Mouse (Mus musculus): ENCODE results near the gene Csnk2a2. TPM values are rescaled to one million over a fixed set of nuclear protein-coding genes. Genes with fewer than 3 reads are reported as not detected.

Csnk2a2 gene
- total RNA-seq, 2 experiments from 2014 or later: 13.0 to 27.1 TPM

- no peak for ATAC-seq (replicated peaks; ENCODE audit: low FRiP score, poor library complexity, severe bottlenecking)
These were observed 59.9 kb downstream of the Csnk2a2 start for GRCm38 (mm10) chr8:95429945-95430344.

GRCm38 (mm10) chr8:95427594-95428535 is 62.0 kb downstream of the Csnk2a2 start:
- ATAC-seq (replicated peaks; ENCODE audit: low FRiP score, poor library complexity, severe bottlenecking): peak; percentile 83

- ATAC-seq (replicated peaks; ENCODE audit: low FRiP score, poor library complexity, severe bottlenecking): no peak
These were observed 63.0 kb downstream of the Csnk2a2 start for GRCm38 (mm10) chr8:95426781-95427281.

- ATAC-seq (replicated peaks; ENCODE audit: low FRiP score, poor library complexity, severe bottlenecking): no peak
These were observed 65.2 kb downstream of the Csnk2a2 start for GRCm38 (mm10) chr8:95424682-95425081.

GRCm38 (mm10) chr8:95422193-95422810 is 67.5 kb downstream of the Csnk2a2 start:
- ATAC-seq (replicated peaks; ENCODE audit: low FRiP score, poor library complexity, severe bottlenecking): no peak

- no peak for ATAC-seq (replicated peaks; ENCODE audit: low FRiP score, poor library complexity, severe bottlenecking)
These were observed 78.4 kb downstream of the Csnk2a2 start for GRCm38 (mm10) chr8:95411309-95411972.

GRCm38 (mm10) chr8:95409518-95409917 is 80.3 kb downstream of the Csnk2a2 start:
- no peak for ATAC-seq (replicated peaks; ENCODE audit: low FRiP score, poor library complexity, severe bottlenecking)

GRCm38 (mm10) chr8:95401091-95401490 is 88.7 kb downstream of the Csnk2a2 start:
- ATAC-seq (replicated peaks; ENCODE audit: low FRiP score, poor library complexity, severe bottlenecking): no peak

GRCm38 (mm10) chr8:95399131-95399530 is 90.7 kb downstream of the Csnk2a2 start:
- peak; percentile 27; the same call in 1 of the 2 replicates for ATAC-seq (replicated peaks; ENCODE audit: low FRiP score, poor library complexity, severe bottlenecking)

- no peak for ATAC-seq (replicated peaks; ENCODE audit: low FRiP score, poor library complexity, severe bottlenecking)
These were observed 92.6 kb downstream of the Csnk2a2 start for GRCm38 (mm10) chr8:95397201-95397600.

- no peak for ATAC-seq (replicated peaks; ENCODE audit: low FRiP score, poor library complexity, severe bottlenecking)
These were observed 93.1 kb downstream of the Csnk2a2 start for GRCm38 (mm10) chr8:95396752-95397151.

Other genes with a start within 250 kb of the Csnk2a2 start
- gene Cngb1, start 183.5 kb downstream of the Csnk2a2 start, total RNA-seq (2015; ENCODE audit: low replicate concordance): not detected in 2 replicates
- gene Cngb1, start 183.5 kb downstream of the Csnk2a2 start, total RNA-seq (2017; ENCODE audit: low replicate concordance): not detected in 2 replicates
- not detected in 2 replicates for gene Tepp, start 179.5 kb downstream of the Csnk2a2 start, total RNA-seq (2015; ENCODE audit: low replicate concordance)
- gene Tepp, start 179.5 kb downstream of the Csnk2a2 start, total RNA-seq (2017; ENCODE audit: low replicate concordance): not detected in 2 replicates
- 2.5 and 3.3 TPM in 2 replicates for gene Zfp319, start 158.1 kb downstream of the Csnk2a2 start, total RNA-seq (2015; ENCODE audit: low replicate concordance)
- 0.14 and 0.17 TPM in 2 replicates for gene Zfp319, start 158.1 kb downstream of the Csnk2a2 start, total RNA-seq (2017; ENCODE audit: low replicate concordance)
- gene Usb1, start 157.8 kb downstream of the Csnk2a2 start, total RNA-seq (2015; ENCODE audit: low replicate concordance): 7.9 and 8.1 TPM in 2 replicates
- gene Usb1, start 157.8 kb downstream of the Csnk2a2 start, total RNA-seq (2017; ENCODE audit: low replicate concordance): 6.1 and 8.0 TPM in 2 replicates
- gene Mmp15, start 137.8 kb downstream of the Csnk2a2 start, total RNA-seq (2015; ENCODE audit: low replicate concordance): not detected in 2 replicates
- not detected in 2 replicates for gene Mmp15, start 137.8 kb downstream of the Csnk2a2 start, total RNA-seq (2017; ENCODE audit: low replicate concordance)
- 16.7 and 24.6 TPM in 2 replicates for gene Cfap20, start 55.2 kb downstream of the Csnk2a2 start, total RNA-seq (2015; ENCODE audit: low replicate concordance)
- 3.2 and 11.2 TPM in 2 replicates for gene Cfap20, start 55.2 kb downstream of the Csnk2a2 start, total RNA-seq (2017; ENCODE audit: low replicate concordance)
- not detected in 2 replicates for gene Ccdc113, start 44.0 kb upstream of the Csnk2a2 start, total RNA-seq (2015; ENCODE audit: low replicate concordance)
- gene Ccdc113, start 44.0 kb upstream of the Csnk2a2 start, total RNA-seq (2017; ENCODE audit: low replicate concordance): not detected in 2 replicates
- gene Prss54, start 86.3 kb upstream of the Csnk2a2 start, total RNA-seq (2015; ENCODE audit: low replicate concordance): not detected in 2 replicates
- not detected in 2 replicates for gene Prss54, start 86.3 kb upstream of the Csnk2a2 start, total RNA-seq (2017; ENCODE audit: low replicate concordance)
- gene Gins3, start 143.4 kb upstream of the Csnk2a2 start, total RNA-seq (2015; ENCODE audit: low replicate concordance): 1.2 and 7.1 TPM in 2 replicates
- 10.5 and 17.4 TPM in 2 replicates for gene Gins3, start 143.4 kb upstream of the Csnk2a2 start, total RNA-seq (2017; ENCODE audit: low replicate concordance)
- gene Ndrg4, start 186.9 kb upstream of the Csnk2a2 start, total RNA-seq (2015; ENCODE audit: low replicate concordance): not detected in 2 replicates
- gene Ndrg4, start 186.9 kb upstream of the Csnk2a2 start, total RNA-seq (2017; ENCODE audit: low replicate concordance): not detected in 2 replicates
- 4.6 TPM in 1 of 2 replicates, not detected in the other for gene Setd6, start 225.8 kb upstream of the Csnk2a2 start, total RNA-seq (2015; ENCODE audit: low replicate concordance)
- 1.5 and 7.2 TPM in 2 replicates for gene Setd6, start 225.8 kb upstream of the Csnk2a2 start, total RNA-seq (2017; ENCODE audit: low replicate concordance)